ENCODE assay signal across 8 mouse cellular contexts in genomic region chr8:84269950-84270773, GRCm38 (mm10). TPM values are rescaled to one million over a fixed set of nuclear protein-coding genes. Genes with fewer than 3 reads are reported as not detected.
DNase-seq lines count a peak whose midpoint lies in the region; ATAC-seq lines count a peak whose summit lies in the region.

Gene Ccdc130, minus strand, starts transcription at chr8:84270380.

- H3K4me2 ChIP-seq in lung, embryonic 16.5 days (ENCODE audit: low read depth, low read length) = peak within 1 kb of the TSS; percentile 89

- H3K4me3 ChIP-seq in lung, embryonic 16.5 days (ENCODE audit: low read length) = peak within 1 kb of the TSS; percentile 80

- DNase-seq in MEL-GATA-1-ER (ENCODE audit: extremely low read depth, low read depth) = peak; percentile 99
- peak; percentile 100 for DNase-seq in cerebellum, adult 8-10 months
- peak; percentile 100 for DNase-seq in forelimb bud, embryonic 11.5 days (ENCODE audit: low read depth, low spot score)
- peak; percentile 99 for DNase-seq in layer of hippocampus, adult 9-10 months (ENCODE audit: low spot score)
- DNase-seq in ovary, postnatal 10 days (ENCODE audit: low spot score) = peak; percentile 93
- DNase-seq in thymus, postnatal 10 days (ENCODE audit: low spot score in 2 of 2) = peak; percentile 100

- no peaks in the 10 kb centered on the region for H3K9me3 ChIP-seq in lung, embryonic 16.5 days (ENCODE audit: control insufficient read depth, low read length)

- H3K36me3 ChIP-seq in lung, embryonic 16.5 days (ENCODE audit: control insufficient read depth, insufficient read depth, low read length) = peaks cover 4% of the 10 kb centered on the region; the same call in 1 of the 2 replicates

- peaks cover 7% of the 10 kb centered on the region for H3K4me1 ChIP-seq in lung, embryonic 16.5 days (replicated peaks; ENCODE audit: control insufficient read depth, insufficient read depth, low read length)

- under 1% methylated on average over 44 of the region's 44 CpGs for WGBS in lung, embryonic 16.5 days

- peak within 1 kb of the TSS; percentile 50 for H3K27ac ChIP-seq in lung, embryonic 16.5 days (ENCODE audit: low read length)

- H3K27me3 ChIP-seq in lung, embryonic 16.5 days (ENCODE audit: control insufficient read depth, insufficient read depth, low read depth, low read length) = no peaks in the 10 kb centered on the region

- peak; percentile 97 to 98 for ATAC-seq in hematopoietic stem cell, adult 5-6 weeks (replicated peaks in 1 of 2; ENCODE audit: insufficient read depth in 1 of 2, low FRiP score in 2 of 2, low TSS enrichment in 1 of 2, low read depth in 1 of 2, poor library complexity in 2 of 2, severe bottlenecking in 2 of 2)
- peak; percentile 100 for ATAC-seq in lung, embryonic 16.5 days (ENCODE audit: low read depth)

- H3K9ac ChIP-seq in lung, embryonic 16.5 days (ENCODE audit: low read length) = peak within 1 kb of the TSS; percentile 87

RNA-seq across cellular contexts. Expression of gene Ccdc130, which starts in this region (rescaled TPM):
- 6.6 and 17.1 TPM in 2 replicates for total RNA-seq in hematopoietic stem cell, adult 5-6 weeks (2017)
- polyA plus RNA-seq in lung, embryonic 16.5 days (2015; fragmentation: Nextera tagmentation; extraction: Ambion mirVana) = 18.4 and 19.4 TPM in 2 replicates

Comparison
In these comparisons a context has a peak if more than half of its experiments do, and no peak if none do; other contexts are left out.
1. Peak in every context shown above with its lines: DNase-seq, ATAC-seq, H3K4me3 ChIP-seq and H3K27ac ChIP-seq.